Mouse (Mus musculus) urinary bladder, postnatal 25 days (tissue): ENCODE measurements around the gene Rasa3.
A peak's percentile ranks its signal among the peaks of the same experiment; 100 is the strongest.

Source experiments
- DNase-seq: peaks from one replicate; pipeline ENCODE4 v3.0.0; 2022; ENCODE audit warnings: low spot score

The Rasa3 gene

DNA sequence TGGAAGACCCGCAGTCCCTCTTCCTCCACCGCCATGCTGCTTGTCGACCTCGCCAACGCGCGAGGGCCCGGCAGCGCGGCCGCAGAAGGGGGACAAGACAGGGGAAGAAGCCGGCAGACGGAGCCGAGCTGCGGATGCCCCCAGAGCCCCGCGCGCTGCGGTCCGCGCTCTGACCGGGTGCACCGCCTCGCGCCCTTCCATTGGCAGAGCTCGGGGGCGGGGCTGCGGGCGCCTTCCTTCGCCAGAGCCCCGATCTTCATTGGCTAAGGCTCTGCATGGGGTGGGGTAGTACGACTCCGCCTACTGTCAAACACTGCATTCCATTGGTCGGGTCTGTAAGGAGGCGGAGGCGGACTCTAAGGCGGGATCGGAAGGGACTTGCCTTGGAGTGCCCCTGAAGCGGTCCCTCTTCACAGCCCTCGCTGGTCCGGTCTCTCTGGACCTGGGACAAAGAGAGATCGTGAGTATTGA is at the start of gene Rasa3:
TSS of gene Rasa3 (minus strand) at position 191 of the 471 bp plus-strand sequence.
- DNase-seq = peak; percentile 86

DNA sequence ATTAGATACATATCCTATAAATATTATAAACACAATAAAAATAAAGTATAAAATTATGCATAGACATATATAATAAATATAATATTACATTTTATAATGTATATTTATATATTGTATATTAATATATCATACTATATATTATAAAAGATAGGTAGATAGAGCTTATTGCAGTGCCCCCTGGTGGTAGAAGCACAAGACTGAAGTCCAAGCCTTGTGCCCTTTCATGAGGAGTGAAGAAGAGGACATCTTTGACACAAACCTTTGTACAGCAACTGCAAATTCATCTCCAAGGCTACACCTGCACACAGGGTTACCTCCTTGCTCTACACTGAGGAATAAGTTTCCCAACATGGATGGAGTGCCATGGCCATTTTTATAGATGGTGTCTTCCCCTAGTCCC is 48.3 kb upstream of the Rasa3 start:
- DNase-seq = peak; percentile 56

DNA sequence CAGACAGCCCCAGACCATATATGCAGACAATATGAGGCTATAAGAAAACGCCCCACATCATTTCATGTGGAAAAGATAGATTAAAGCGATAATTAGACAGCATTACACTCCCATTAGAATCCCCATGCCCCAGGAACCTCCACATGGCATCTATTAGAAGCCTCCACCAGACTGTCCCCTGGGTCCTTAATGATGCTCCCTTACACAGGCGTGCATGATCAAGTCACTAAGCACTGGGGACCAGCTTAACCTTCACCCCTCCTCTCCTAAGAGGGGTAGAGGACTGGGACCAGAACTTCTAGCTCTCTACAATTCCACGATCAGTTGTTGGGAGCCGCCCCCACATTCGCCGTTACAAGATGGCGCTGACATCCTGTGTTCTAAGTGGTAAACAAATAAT is 41.6 kb upstream of the Rasa3 start:
- no peak for DNase-seq

DNA sequence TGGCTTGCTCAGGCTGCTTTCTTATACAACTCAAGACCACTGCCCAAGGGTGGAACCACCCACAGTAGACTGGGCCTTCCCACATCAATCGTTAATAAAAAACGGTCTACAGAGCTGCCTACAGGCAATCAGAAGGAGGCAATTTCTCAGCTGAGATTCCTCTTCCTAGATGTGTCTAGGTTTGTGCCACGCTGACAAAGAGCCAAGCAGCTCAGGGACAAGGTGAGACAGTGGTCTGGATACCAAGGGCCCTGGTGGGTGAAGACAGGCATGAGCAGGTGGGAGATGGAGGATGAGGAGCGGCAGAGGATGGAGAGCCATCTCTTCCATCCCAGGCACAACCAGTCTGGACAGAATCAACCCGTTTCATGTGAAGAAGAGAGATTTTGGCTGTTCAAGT is 31.1 kb upstream of the Rasa3 start:
- DNase-seq = no peak

DNA sequence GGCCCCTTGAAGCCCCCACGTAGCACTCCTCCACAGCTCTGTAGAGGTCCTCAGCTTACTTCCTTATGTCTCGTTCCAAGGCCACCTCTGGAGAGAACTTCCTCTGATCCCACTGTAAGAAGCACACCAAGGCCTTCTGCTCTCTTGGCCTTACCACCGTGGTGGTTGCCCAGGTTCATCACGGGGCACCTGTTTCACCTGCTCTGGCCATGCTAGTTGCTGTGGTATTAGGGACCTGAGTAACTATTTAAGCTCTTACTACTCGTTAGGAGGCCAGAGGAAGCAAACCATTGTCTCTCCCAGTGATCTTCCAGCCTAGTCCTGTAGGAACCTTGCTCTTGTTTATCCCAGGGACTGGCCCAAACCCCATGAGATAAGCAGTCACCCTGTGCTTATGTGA is 29.5 kb upstream of the Rasa3 start:
- no peak for DNase-seq

DNA sequence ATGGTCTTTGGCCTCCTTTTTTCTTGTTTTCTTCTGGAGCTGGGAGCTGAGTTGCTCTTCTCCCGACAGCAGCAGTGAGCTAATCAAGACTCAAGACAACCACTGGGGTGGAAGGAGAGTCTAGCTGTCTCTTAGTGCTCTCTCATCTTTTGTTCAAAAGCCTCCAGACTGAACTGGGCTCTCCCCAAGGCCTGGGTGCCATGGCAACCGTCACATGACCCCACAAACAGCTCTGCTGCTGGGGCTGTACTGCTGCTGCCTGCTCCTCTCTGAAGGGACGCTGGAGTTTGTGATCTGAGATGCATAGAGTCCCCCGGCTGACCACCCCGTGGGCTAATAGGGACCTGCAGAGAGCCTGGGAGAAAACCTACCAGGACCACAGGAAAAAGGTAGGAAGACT is 28.3 kb upstream of the Rasa3 start, which contains the start of gene Cfap97d2:
TSS of gene Cfap97d2 (plus strand) at position 222 of the 400 bp plus-strand sequence.
- no peak for DNase-seq

DNA sequence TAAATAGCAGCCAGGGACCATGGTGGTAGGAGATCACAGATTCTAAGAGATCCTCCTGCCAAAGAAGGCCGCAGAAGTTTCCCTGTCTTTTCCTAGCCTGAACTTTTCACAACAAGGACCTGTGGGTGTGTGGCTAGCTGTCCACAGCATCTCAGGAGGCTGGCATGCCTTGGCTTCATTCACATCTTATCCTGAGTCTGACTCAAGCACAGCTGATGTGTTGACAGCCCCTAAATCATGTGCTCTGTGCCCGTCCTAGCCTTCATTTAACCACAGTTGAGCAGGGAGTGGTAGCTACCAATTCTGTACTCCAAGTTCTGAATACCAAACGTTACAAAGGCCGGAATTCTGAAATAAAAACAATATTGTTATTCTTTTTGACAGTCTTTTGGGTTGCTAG is 26.9 kb upstream of the Rasa3 start:
- no peak for DNase-seq

DNA sequence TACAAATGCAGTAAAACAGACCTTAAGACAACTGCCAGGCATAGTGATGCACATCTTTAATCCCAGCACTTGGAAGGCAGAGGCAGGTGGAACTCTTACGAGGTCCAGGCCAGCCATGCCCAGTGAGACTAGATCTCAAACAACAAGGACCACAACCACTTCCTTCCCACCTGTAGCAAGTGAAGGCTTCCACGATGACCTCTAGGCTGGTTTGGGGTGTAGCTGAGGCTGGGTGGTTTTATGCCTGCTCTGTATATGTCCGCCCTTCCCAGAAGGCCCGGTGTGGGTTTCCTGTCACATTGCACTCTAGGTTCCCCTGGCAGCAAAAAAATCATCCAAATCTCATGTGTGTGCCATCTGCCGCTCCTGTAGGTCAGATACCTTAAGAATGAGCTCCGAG is 26.4 kb upstream of the Rasa3 start:
- DNase-seq = no peak

DNA sequence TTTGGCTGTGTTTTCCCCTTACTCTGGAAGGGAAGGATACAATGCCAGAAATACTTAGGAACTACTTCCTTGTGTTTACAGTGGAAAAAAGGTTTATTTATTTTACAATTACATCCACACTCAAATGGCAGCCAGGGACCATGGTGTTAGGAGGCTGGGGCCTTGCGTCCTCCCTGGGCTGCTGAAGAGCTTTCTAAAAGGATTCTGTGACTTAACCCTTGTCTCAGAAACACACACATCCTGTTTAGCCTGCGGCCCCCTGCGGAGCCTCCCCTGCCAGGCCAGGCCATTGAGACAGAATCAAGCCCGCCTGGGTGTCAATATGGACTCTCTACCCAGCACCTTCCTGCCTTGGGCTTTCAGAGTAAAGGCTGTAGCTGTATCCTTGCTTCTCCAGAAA is 25.4 kb upstream of the Rasa3 start:
- DNase-seq = no peak

DNA sequence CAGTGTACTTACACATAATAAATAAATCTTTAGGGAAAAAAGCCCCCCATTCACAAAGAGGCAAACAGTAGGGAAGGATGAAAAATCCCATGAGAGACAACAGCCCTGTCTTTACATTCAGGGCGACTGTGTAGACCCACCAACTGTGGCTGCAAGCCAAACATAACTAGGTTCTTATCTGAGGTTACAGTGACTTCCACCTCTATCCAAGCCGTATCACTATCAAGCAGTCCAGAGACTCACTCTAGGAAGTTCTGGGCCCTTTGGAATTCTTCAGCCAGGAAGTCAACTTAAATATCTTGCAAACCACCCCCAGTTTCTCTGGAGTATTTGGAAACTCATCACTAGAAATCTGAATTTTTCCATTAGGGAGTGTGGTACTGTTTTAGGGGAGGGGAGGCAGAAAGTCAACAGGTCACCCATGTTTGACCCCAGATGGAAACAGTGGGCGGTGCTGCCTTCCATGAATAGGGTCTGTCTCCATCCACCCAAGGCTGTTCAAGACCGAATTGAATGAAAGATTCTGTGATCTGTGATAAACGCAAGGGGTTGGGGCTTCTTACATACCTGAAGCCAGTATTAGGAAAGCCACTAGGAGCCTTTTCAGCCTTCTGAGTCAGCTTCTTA is 22.0 kb upstream of the Rasa3 start:
- DNase-seq = no peak

DNA sequence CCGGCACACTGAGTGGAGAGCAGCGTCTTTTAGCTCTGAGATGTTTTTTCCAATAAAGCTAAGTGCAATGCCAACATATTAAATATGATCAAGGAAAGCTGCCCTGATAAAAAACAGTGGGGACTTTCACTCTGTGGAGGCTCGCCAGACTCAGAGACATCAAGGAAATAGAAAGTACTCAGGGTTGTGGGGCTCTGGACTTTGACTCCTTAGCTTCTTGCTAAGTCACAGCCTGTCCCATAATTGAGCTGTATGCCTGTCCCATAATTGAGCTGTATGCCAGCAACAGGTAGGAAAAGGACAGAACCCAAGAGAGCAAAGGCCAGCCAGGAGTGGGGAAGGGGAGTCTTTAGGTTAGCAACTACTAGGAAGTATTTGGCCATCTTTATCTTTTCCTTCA is 20.9 kb upstream of the Rasa3 start:
- no peak for DNase-seq

DNA sequence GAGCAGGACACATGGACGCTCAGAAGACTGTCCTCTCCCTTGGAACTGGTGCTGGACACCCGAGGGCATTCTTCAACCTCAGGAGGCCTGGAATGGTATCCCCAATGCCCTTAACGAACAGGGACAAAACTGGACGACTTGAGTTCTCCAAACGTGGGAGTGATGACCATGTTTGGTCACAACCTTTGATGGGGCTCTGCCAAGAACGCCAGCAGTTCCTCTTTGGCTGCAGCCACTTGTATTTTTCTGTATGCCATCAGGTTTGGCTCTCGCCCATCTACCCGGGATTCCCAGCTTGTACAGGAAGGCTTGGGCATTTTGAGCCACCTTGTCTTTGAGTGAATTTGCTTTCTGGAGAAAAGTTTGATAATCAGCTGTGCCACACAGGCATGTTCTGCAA is 20.3 kb upstream of the Rasa3 start:
- no peak for DNase-seq

DNA sequence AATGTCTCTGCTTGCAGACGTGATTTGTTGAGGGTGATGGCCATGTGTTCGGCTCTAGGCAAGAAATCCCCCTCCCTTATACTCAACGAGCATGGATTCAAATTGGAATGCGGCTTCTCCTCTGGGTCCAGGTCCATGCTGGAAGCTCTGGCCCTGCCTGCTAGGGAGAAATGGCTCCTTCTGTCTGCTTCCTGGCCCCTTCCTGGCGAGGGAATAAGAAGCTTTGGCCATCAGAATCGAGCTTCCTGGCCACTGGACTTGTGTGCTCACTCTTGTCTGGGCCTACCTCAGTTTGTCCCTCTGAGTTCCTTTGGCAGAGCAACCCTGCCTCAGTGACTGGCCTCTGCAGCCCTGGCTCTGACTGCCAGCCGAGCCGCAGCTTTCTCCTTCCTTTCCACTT is 19.8 kb upstream of the Rasa3 start:
- no peak for DNase-seq

DNA sequence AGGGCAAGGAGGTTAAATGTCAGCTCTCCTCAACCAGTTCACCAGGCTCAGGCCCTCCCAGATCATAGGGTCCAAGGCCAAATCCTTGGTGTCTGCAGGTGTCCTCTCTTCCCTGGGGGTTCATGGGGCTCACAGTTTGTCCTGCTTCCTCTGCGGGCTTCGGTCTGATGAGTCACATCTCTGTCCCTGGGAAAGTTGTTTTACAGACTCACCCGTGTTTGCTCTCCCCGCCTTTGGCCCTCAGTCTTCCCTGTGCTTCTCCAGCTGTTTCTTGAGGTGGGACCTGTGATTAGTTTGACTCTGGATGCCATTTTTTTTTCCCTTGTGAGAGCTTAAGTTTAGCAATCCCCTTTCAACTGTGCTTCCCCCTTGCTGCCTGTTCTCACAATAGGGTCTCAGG is 18.8 kb upstream of the Rasa3 start:
- no peak for DNase-seq

DNA sequence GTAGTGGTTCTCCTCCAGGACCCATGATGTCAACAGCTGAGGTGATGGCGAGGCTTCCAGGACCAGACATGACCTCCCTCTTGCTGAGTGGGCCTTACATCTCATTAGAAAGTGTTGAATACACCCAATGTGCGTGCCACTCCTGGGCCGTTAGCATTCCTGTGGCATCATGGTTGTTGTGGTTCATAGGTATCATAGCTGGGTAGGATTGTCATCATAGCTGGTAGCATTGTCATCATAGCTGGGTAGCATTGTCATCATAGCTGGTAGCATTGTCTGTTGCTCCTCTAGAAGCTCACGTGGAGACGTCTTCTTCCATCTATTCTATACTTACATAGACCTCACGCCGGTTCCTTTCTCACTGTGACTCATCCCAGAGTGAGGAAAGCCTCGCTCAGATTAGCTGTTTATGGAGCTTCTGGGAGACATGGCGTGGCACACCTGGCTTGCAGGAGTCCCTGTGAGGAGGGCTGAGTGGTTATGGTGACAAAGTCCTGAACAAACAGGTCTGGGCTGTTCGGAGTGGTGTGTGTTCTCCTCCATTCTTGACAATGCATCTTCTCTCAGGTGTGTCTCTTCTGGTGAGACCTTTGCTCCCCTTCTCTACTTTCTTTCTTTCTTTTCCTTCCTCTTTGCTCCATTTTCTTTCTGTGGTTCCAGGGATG is 17.9 kb upstream of the Rasa3 start:
- no peak for DNase-seq

DNA sequence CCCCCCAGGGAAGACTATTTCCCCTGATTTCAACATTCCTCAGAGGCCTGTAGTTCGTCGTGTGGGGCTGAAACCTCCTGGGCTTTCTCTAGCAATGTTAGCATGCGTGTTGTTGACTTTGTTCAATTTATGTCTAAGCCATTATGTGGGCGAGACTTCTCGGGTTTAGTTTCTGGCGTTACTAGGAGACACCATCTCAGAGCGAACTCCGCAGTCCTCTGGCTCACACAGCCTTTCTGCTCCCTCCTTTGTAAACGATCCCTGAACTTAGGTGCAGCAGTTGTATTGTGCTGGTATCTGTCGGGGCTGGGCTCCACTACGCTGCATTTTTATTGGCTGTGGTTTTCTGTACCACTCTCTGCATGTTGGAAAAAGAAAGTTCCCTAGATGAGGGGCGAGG is 17.3 kb upstream of the Rasa3 start:
- DNase-seq = no peak

DNA sequence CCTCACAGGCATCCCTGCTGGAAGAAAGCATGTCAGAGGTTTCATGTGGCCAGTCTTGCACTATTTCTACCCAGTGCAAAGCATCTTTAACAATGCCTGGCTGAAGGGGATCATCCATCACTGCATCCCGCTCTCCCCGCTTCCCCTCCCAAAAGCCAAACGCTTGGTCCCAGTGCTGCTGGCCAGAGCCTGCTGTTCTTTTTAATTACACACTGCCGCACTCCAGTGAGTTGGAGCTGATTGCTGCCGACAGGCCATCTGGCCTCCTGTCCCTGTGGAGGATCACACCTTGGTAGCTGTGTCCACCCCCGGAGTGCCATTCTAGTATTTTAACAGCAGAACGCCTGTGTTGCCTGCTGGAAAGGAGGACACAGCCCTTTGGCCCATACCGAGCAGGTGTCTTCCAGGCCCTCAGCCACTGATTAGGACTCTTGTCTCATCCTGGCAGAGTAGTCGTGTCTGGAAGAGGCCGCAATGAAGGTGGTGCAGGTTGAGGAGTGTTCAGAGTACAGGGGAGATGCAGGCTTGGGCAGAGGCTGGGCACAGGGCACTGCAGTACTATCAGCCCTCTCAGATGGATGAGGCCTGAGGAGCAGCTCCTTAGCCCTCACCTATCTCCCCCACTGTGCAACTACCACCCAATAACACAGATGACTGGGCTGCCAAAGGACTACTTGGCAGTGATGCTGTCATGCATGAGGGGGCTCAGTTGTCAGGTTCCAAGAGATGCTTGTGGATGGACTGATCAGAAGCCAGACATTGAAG is 15.1 kb upstream of the Rasa3 start:
- no peak for DNase-seq

DNA sequence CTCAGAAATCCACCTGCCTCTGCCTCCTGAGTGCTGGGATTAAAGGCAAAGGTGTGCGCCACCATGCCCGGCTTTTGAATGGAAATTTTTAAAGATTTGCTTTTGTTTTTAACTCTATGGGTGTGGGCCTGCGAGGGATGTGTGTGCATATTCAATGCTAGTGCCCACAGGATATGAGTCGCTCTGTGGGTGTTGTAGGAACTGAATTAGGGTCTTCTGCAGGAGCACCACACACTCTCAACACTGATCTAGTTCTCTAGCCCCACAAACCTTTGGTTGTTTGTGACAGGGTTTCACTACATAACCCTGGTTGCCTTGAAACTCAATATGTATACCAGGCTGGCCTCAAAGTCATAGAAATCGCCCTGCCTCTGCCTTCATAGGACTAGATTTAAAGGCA is 11.9 kb upstream of the Rasa3 start:
- DNase-seq = no peak

DNA sequence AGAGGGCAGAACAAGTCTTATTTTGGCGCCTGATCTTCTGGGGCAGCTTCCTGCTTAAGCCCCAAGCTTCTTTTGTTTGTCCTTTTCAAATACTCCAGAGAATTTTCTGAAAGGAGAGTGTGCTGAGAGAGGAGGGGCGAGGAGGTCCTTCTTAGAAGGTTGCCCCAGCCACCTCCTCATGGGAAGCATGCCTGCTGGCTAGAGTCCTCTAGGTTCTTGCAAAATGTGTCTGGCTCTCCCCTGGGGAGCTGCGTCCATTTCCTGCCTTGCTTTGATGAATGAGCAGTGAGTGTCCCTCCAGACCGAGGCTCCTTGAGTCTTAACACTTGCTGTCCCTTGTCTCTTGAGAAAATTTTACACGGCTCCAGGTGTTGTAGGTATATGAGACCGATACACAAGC is 11.1 kb upstream of the Rasa3 start:
- DNase-seq = peak; percentile 15

DNA sequence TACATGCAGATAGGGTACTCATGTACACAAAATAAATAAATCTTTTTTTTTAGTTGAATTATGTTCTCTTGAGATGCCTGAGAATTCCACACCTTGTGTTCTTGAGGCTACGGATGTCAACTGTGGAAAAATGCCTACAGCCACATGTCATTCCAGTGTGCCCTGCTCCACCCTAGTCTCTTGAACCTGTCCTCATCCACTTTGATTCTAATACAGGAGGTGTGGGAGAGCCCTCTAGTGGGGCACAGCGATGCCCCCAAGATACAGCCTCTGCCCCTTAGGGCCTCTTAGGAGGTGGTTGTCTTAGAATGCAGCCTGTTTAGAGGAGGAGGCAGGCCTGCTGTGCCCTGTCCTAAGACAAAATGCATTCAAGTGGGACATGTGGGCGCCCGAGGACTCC is 10.5 kb upstream of the Rasa3 start:
- DNase-seq = no peak

DNA sequence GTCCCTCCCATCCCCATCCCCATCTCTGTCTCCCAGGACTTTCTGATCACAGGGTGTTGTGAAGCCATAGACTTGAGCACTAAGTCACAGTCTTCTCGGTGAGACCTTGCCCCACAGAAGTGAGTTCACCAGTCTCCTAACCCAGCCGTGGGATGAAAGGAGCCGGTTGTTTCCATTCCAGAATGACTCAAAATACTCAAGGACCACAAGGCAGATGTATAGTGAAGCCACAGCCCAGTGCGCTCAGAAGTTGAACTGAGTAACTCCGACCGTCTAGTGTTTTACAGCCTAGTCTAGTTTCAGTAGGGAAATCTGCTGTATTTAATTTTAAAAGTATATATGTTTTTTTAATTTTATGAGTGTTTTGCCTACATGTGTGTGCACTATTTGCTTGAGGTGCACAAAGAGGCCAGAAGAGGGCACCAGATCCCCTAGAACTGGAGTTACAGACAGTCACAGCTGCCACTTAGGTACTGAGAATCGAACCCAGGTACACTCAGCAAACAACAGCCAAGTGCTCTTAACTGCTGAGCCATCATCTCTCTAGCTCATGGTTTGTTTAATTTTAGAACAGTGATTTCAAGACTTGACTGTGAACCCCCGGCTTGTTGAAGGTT is 9.8 kb upstream of the Rasa3 start:
- DNase-seq = no peak

DNA sequence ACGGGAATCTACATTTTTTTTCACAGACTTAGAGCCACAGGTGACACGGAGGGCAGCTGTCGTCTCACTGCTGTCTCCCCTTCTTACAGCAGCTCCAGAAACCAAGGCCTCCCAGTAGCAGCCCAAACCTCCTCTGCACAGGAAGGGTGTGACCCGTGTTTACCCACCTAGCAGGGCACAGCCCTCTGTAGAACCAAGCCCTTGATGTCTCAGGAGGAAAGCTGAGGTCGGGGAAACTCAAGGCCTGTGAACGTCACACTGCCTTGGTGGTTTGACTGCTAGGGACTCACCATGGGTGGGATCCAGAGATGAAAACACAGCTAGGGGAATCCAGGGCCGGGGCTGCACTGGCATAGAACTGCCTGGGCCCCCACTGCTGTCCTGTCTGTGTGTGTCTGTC is 9.0 kb upstream of the Rasa3 start:
- DNase-seq = no peak
